Mouse (Mus musculus) spleen, postnatal 4 days (tissue): ENCODE measurements around the gene Pip4k2a.

ENCODE experiments used
- DNase-seq, 2 experiments: peaks; one replicate each; pipeline ENCODE4 v3.0.0; 2022; ENCODE audit warnings: low spot score in 2 of 2

Pip4k2a gene

GRCm38 (mm10) chr2:18979675-18980074, 18.3 kb downstream of the Pip4k2a start:
- DNase-seq = no peak

DNA sequence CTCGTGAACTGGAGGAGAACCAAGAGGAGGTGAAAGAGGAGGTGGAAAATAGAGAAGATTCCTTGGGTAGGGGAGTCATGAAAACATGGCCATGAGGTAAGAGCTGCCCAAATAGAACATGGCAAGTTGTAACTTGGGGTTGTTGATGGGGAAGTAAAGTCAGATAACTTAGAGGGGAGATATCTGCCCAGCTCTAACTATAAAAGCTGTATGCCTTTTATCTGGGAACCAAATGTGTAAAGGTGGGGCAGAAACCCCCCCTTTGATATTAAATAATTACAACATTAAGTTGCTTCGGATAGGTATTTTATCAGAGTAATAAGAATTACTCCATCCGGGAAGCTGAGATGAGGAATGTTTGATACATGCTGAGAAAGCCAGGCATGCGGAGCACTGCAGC, 18.9 kb downstream of the Pip4k2a start:
- no peak for DNase-seq

GRCm38 (mm10) chr2:18977201-18977805, 20.6 kb downstream of the Pip4k2a start:
- no peak for DNase-seq

- no peak for DNase-seq
Observed at GRCm38 (mm10) chr2:18976175-18976574, 21.8 kb downstream of the Pip4k2a start.

DNA sequence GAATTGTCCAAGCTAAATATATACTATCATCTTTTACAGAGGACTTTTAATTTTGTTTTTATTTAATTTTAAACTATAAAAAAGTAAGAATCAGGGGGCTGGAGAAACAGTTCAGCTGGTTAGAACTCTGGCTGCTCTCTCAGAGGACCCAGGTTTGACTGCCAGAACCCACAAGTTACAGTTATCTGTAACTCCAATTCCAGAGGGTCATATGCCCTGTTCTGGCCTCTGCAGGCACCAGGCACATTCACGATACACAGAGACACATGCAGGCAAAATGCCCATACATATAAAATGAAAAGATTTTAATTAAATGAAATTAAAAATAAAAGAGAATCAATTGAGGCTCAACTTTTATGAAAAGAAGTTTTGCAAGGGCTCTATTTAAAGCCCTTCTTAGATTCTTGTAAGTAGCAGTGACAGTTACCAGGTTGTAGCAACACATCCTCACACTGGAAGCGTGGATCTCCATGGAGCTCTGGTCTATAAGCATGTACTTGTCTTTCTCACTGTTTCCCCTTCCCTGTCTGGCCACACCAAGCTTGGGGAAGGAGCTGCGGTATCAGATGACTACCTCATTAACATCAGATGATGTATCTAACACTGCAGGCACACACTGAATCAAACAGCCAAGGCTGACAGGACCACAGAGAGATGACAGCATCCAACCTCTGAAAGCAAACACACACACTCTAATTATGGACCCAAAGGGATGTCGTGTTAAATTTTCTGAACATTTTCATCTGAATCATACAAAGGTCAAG, 22.9 kb downstream of the Pip4k2a start:
- DNase-seq = no peak

GRCm38 (mm10) chr2:18971564-18971963, 26.4 kb downstream of the Pip4k2a start:
- no peak for DNase-seq

DNA sequence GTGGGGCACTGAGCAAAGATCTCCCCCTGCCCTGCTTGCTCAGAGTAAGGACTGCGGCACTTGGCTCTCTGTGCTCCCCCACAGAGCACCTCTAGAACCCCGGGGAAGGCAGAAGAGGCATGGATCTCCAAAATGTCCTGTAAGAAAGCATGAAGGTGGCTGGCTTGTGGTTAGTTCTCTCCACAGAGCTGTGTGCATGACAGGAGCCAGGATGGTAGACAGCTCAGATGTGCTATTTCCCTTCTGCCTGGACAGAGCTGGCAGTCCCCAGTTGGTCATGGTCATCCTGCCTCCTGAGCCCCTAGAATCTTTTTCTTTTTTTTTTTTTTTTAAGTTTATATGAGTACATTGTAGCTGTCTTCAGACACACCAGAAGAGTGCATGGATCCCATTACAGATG, 27.5 kb downstream of the Pip4k2a start:
- DNase-seq = no peak

DNA sequence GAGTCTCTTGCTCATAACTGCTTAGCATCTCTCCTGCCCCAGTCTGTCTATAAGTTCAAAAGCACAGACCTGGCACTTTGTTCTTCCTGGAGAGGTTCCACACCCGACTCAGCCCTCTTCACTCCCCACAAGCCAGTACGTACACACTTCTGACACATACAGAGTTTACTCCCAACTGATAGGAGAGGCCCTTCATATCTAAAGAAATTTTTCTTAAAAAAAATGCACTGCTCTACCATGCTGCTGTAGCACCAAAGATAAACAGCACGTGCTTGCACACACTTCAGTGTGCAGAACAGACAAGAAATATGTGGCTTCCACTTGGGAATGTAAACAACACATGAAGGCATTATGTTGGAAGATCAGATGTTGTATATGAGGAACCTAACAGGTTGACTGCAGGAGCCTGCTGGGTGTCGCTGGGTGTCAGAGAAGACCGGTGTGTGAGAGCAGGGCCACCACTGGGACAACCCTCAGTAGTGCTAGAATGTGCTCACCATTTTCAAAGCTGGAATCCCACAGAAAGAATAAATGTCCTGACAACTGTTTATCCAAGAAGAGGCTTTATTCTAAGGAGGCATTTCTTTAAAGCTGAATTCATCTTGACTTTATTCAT, 28.8 kb downstream of the Pip4k2a start:
- no peak for DNase-seq

GRCm38 (mm10) chr2:18967451-18968063, 30.4 kb downstream of the Pip4k2a start:
- no peak for DNase-seq

- no peak for DNase-seq
Observed at GRCm38 (mm10) chr2:18966566-18966965, 31.4 kb downstream of the Pip4k2a start.

DNA sequence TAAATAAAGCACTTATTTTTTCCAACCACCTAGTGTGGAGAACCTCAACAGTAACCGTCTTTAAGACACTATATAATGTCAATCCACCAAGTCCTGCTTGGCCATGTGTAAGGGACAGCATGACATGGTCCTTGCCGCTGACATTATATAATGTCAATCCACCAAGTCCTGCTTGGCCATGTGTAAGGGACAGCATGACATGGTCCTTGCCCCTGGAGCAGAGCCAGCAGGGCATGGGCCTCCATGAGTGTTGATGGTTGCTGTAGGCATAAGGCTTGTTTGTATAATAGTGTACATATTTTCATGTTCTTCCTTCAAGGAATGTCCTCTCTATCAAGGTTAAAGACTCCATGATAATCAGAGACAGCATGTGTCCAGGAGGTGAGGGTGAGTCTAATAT, 32.0 kb downstream of the Pip4k2a start:
- DNase-seq = no peak

DNA sequence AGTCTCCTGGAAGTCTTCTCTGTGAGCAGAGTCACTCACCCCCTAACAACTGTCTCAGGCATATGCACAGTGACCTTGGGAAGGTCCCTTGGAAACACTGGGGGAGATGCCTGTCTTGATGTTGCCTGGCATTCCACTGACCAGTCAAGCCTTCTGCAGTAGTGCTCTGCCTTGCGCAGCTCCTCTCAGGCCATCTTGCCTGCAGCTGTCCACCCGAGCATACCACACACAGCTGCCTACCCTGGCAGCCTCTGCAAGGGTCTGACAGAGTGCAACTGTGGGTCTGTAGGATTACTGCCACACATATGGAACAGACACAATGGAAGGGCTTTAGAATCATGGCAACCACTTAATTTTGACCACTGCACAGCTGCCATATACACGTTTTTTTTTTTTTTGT, 32.8 kb downstream of the Pip4k2a start:
- no peak for DNase-seq

DNA sequence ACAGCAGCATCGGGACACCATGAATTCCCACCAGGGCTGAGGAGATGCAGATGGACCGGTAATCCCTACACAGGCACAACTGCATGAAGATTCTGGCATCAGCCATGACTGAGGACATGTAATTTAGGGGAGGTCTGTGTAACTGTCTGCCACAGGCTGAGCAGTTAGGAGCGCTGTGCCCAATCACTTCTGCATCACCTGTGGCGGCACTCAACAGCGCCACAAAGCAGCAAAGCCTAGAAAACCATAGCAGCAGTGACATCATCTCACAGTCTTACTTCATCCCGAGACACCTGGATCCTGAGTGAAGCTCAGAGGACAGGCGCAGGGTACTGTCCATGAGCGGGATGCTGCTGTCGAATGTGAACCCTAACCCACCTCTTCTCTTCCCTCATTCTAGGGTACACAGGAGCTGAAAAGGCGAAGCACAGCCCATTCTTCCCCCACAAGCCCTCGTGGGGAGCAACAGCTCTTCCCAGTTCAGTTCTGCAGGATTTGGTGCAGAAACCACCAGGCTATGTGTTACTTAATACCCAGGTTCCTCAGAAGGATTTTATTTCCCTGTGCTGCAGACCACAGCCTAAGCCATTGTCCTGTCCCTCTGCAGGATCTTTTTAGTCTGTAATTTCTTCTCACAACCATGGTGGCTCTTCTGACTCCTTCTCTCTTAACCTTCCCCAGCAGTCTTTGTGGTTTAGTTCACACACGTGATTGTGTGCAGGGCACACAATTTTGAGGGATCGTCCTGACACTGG, 34.5 kb downstream of the Pip4k2a start:
- peak in 1 of 2 experiments; percentile 55 for DNase-seq

DNA sequence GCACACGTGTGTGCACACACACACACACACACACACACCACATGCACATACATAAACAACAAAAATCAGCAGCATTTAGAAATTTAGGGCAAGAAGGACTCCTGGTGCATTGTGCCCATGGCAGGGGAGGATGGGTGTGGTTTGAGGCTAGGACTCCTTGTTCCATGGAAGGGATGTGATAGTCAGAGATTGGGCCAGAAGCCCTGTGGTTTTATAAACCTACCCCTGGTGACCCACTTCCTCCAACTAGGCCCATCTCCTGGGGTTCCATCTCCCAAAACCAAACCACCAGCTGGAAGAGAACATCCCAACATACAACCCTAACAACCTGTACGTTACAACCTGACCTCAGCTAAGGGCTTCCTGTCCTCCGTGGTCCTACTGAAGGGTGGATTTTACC, 35.4 kb downstream of the Pip4k2a start:
- no peak for DNase-seq

DNA sequence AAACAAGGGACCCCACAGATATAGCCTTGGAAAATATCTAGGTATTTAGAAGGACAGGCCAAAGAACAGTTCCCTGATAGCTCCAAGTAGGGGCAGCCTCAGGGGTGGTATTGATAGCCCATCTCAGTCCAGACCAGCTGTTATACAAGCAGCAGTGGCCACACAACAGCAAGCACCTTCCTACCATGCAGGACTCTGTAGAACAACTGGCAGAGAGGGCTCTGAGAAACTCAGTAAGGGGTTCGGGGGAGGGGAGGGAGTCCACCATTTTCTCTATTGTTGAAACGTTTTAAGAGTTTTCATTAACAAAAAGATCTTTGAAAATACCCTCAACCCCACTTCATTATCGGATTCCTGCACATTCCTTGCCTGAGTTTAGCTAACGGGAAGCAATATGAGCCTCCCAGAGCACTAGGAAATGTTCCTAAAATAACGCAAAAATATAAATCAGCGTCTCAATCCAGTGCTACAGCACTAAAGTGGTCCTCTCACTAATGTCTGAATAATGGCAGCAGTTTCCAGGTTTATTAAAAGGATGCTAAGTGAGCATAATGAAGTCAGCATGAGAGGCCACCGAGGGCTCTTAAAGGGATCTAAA, 37.5 kb downstream of the Pip4k2a start:
- DNase-seq = no peak

DNA sequence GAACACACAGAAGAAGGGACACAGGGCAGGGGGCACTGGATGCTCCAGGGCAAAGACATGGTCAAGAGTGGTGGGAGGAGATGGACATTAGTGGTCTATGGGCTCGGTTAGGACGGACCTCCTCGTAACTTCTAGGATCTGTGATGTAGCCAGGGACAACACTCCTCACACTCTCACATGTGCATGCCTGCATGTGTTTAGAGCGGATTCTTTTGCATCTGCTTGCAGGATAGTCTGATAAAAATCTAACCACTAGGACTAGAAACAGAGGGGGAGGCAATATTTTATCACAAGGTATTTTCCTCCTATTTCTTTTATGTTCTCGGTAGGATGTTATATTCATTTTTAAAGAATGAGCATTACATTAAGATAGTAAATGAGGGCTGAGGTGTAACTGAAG, 38.4 kb downstream of the Pip4k2a start:
- DNase-seq = no peak

DNA sequence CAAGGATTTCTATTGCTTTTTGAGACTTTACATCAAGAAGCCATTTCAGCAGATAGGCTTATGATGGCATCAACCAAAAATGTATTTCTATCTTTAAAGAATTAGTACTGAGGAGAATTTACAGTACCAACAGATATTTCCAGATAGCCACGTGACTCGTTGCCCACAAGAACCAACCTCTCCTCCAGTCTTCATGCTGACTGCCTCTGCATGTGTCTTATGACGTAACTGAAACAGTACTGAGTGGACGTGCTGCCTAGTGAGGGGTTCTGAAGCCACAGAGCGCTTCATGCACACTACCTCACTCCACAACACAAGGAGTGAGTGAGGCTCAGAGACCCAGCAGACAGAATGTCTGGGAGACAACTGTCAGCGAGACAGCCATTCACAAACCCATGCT, 38.9 kb downstream of the Pip4k2a start:
- no peak for DNase-seq

- no peak for DNase-seq
Observed at GRCm38 (mm10) chr2:18958501-18958900, 39.4 kb downstream of the Pip4k2a start.

DNA sequence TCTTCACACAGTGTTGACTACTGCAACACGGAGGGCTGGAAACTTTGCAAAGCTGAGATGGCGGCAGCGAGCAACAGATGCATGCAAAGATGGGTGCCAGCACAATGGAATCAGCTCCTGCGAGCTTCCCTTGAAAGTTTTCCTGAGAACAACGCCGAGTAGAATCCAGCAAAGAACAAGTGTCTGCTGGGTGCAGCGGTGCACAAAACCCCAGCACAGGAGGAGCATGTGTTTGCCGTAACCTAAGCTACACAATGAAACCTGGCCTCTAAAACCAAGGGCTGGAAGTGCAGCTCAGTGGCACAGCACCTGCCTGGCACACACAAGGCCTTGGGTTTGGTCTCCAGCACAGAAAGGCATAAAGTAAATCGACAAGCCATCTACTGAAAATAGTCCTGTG, 39.9 kb downstream of the Pip4k2a start:
- DNase-seq = no peak

- no peak for DNase-seq
Observed at GRCm38 (mm10) chr2:18957459-18957858, 40.5 kb downstream of the Pip4k2a start.

- no peak for DNase-seq
Observed at GRCm38 (mm10) chr2:18956945-18957344, 41.0 kb downstream of the Pip4k2a start.

- no peak for DNase-seq
Observed at GRCm38 (mm10) chr2:18956424-18956823, 41.5 kb downstream of the Pip4k2a start.
